Mouse (Mus musculus) testis, adult 2 months (tissue): ENCODE data around the gene Tnfaip1. TPM values are rescaled to one million over a fixed set of nuclear protein-coding genes. Genes with fewer than 3 reads are reported as not detected.

Experiments
- H3K27ac ChIP-seq: fragments of 200-500 bp; 2 replicates; pipeline ENCODE4 v1.5.1; 2012; ENCODE audit warnings: low read depth, low read length; ENCODE audit not compliant: control insufficient read depth, insufficient read depth
- H3K27me3 ChIP-seq: fragments of 200-500 bp; 2 replicates; pipeline ENCODE4 v1.6.1; 2012; ENCODE audit warnings: mild to moderate bottlenecking, low read length, moderate library complexity; ENCODE audit not compliant: control insufficient read depth, insufficient read depth
- H3K36me3 ChIP-seq: fragments of 200-500 bp; 2 replicates; pipeline ENCODE4 v1.6.1; 2012; ENCODE audit warnings: mild to moderate bottlenecking, low read length; ENCODE audit not compliant: control insufficient read depth, insufficient read depth
- H3K4me1 ChIP-seq: fragments of 200-500 bp; 2 replicates; pipeline ENCODE4 v1.6.1; 2012; ENCODE audit warnings: low read length; ENCODE audit not compliant: control insufficient read depth, insufficient read depth
- H3K4me3 ChIP-seq: fragments of 200-500 bp; 2 replicates; pipeline ENCODE4 v1.5.1; 2012; ENCODE audit warnings: low read depth, mild to moderate bottlenecking, low read length, moderate library complexity, mixed read lengths; ENCODE audit not compliant: control insufficient read depth
- CTCF ChIP-seq: fragments of 200-500 bp; IDR thresholded peaks from 2 replicates; pipeline ENCODE4 v1.5.1; 2012; ENCODE audit warnings: low read depth, mild to moderate bottlenecking, inconsistent platforms, low read length, moderate library complexity; ENCODE audit not compliant: control insufficient read depth, insufficient read depth, insufficient replicate concordance
- POLR2A ChIP-seq: fragments of 200-500 bp; IDR thresholded peaks from 2 replicates; pipeline ENCODE4 v1.6.1; 2012; ENCODE audit warnings: low read depth, mild to moderate bottlenecking, inconsistent platforms, low read length, moderate library complexity; ENCODE audit not compliant: control insufficient read depth
- polyA plus RNA-seq: library from polyadenylated mRNA; depleted of rRNA; stranded (reverse); fragments of >200 nt; gene quantifications from 2 replicates; pipeline ENCODE4 v1.2.3, GENCODE M21; 2012

The Tnfaip1 gene
- polyA plus RNA-seq, 1 experiment, result 9.8 TPM

GRCm38 (mm10) chr11:78512025-78512957 lies 23.8 kb downstream of the Tnfaip1 start, which contains the start of the genes Tmem199 and Poldip2:
Tmem199 (minus strand) TSS chr11:78512172.
Poldip2 (plus strand) TSS chr11:78512193.
- H3K4me3 ChIP-seq, result peak within 1 kb of the TSS; percentile 99
- H3K4me1 ChIP-seq, result peaks cover 8% of the 10 kb centered on the region
- TF ChIP-seq CTCF (no peak), POLR2A (peak; percentile 96)
- peaks cover 5% of the 10 kb centered on the region for H3K36me3 ChIP-seq
- H3K27ac ChIP-seq, result peak within 1 kb of the TSS; percentile 93
- no peaks in the 10 kb centered on the region for H3K27me3 ChIP-seq

DNA sequence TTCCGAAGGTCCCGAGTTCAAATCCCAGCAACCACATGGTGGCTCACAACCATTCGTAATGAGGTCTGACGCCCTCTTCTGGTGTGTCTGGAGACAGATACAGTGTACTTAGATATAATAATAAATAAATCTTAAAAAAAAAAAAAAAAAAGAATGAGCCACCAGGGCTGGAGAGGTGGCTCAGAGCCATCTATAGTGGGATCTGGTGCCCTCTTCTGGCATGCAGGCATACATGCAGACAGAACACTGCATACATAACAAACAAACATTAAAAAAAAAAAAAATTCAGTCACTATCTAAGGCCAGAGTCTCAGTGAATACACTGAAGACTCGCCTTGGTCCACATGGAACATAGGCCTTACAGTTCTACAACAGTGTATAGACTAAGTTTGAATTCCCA lies 27.0 kb downstream of the Tnfaip1 start:
- Histone ChIP-seq H3K4me3 (no peak overlapping the region), H3K4me1 (peaks cover 8% of the 10 kb centered on the region), H3K27ac (no peak overlapping the region), H3K27me3 (no peaks in the 10 kb centered on the region), H3K36me3 (peaks cover 3% of the 10 kb centered on the region)
- TF ChIP-seq CTCF (no peak), POLR2A (no peak)

DNA sequence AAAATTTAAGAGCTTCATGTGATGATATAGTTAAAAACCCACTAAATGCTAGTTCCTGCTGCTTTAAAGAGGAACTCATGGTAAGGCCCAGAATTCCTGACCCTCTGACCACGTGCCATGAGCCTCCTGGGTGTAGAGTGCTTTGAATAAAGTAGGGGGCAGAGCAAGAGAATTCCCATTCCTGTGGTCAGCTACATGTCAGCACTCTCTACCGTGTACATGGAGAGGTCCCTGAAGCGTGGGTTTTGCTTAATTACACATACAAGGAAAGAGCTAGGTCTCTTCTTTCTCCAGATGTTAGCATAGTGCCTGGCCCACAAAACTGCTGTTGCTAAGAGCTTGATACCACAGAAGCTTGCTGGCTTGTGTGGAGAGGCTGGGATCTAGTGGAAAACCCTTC lies 30.7 kb downstream of the Tnfaip1 start:
- Histone ChIP-seq H3K36me3 (peaks cover 3% of the 10 kb centered on the region; the same call in 1 of the 2 replicates), H3K4me3 (no peak overlapping the region), H3K27ac (no peak overlapping the region), H3K27me3 (no peaks in the 10 kb centered on the region), H3K4me1 (peaks cover 4% of the 10 kb centered on the region)
- TF ChIP-seq POLR2A, result no peak
- TF ChIP-seq CTCF, result no peak

DNA sequence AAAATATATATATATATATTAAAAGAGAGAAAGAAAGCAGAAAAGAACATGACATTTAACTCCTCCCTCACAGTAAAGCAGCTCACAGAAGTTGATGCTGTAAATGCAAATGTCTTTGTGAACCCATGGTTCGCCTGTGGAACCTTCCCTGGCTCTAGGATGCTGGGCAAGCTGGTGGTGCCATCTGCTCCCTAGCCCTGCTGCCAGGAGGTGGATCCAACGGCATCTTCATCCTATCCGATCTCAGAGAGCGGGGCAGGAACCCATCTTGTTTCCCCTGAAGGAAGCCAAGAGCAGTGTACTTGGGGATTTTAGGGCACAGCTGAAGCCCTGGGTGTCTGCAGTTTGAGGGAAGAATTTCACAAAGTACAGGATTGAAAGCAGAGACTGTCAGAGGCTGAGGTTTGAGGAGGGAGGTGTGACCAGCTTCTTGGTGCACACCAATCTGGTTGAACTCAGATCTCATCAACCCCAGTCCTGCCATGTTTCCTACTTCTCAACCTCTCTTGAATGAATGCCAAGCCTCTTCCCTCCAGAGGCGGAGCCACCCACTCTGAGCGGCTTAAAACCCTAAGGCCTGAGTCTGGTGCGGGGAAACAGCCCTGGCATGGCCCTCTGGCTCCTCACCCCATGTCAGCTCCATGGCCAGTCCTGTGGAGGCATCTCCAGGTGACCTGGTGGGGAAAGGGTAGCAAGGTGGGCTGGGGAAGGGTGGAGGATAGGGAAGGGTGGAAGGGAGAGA lies 33.1 kb downstream of the Tnfaip1 start, which contains the start of gene Sebox:
TSS of gene Sebox (plus strand) at position 539 of the 742 bp plus-strand sequence.
- Histone ChIP-seq H3K4me3 (no peak within 1 kb of the TSS), H3K27me3 (no peaks in the 10 kb centered on the region), H3K4me1 (peaks cover 4% of the 10 kb centered on the region), H3K36me3 (no peaks in the 10 kb centered on the region; the same call in 1 of the 2 replicates), H3K27ac (no peak within 1 kb of the TSS)
- TF ChIP-seq POLR2A (no peak), CTCF (no peak)

GRCm38 (mm10) chr11:78501529-78501928 lies 34.6 kb downstream of the Tnfaip1 start:
- H3K4me1 ChIP-seq, result peaks cover 10% of the 10 kb centered on the region
- no peaks in the 10 kb centered on the region for H3K27me3 ChIP-seq
- no peak for TF ChIP-seq POLR2A
- TF ChIP-seq CTCF, result no peak
- no peak overlapping the region for H3K27ac ChIP-seq
- no peaks in the 10 kb centered on the region for H3K36me3 ChIP-seq
- H3K4me3 ChIP-seq, result no peak overlapping the region

GRCm38 (mm10) chr11:78500623-78501202 lies 35.4 kb downstream of the Tnfaip1 start:
- Histone ChIP-seq H3K27me3 (no peaks in the 10 kb centered on the region), H3K27ac (no peak overlapping the region), H3K36me3 (no peaks in the 10 kb centered on the region), H3K4me1 (peaks cover 10% of the 10 kb centered on the region), H3K4me3 (no peak overlapping the region)
- TF ChIP-seq CTCF (no peak), POLR2A (no peak)
